Mouse (Mus musculus) ES-Bruce4 (cell line): ENCODE results near the gene Prr15l. TPM values are rescaled to one million over a fixed set of nuclear protein-coding genes. Genes with fewer than 3 reads are reported as not detected.

Source experiments
- H3K27ac ChIP-seq: 2 replicates; pipeline ENCODE4 v1.5.1; 2012; ENCODE audit warnings: low read length, inconsistent platforms; ENCODE audit not compliant: insufficient read depth
- H3K27me3 ChIP-seq: 2 replicates; pipeline ENCODE4 v1.6.1; 2012; ENCODE audit warnings: mild to moderate bottlenecking, low read length, inconsistent platforms; ENCODE audit not compliant: control insufficient read depth, poor library complexity, insufficient read depth, severe bottlenecking
- H3K36me3 ChIP-seq: 2 replicates; pipeline ENCODE4 v1.6.1; 2012; ENCODE audit warnings: inconsistent platforms, mild to moderate bottlenecking, low read length, moderate library complexity; ENCODE audit not compliant: control insufficient read depth, poor library complexity, insufficient read depth, severe bottlenecking
- H3K4me1 ChIP-seq: one replicate; pipeline ENCODE4 v1.8.1; 2011; ENCODE audit warnings: low read length; ENCODE audit not compliant: control insufficient read depth, insufficient read depth
- H3K4me3 ChIP-seq: 2 replicates; pipeline ENCODE4 v1.5.1; 2011; ENCODE audit warnings: low read depth, mild to moderate bottlenecking, low read length
- H3K9ac ChIP-seq: 2 replicates; pipeline ENCODE4 v1.6.1; 2012; ENCODE audit warnings: low read depth, mild to moderate bottlenecking, inconsistent platforms; ENCODE audit not compliant: poor library complexity, severe bottlenecking
- H3K9me3 ChIP-seq: replicated peaks from 2 replicates; pipeline ENCODE4 v1.6.1; 2012; ENCODE audit warnings: mild to moderate bottlenecking, low read length, inconsistent platforms; ENCODE audit not compliant: control insufficient read depth, poor library complexity, insufficient read depth, severe bottlenecking
- CTCF ChIP-seq: IDR thresholded peaks from one replicate; pipeline ENCODE4 v1.8.1; 2011; ENCODE audit warnings: low read depth, low read length
- EP300 ChIP-seq: IDR thresholded peaks from 2 replicates; pipeline ENCODE4 v1.6.1; 2011; ENCODE audit warnings: low read depth, low read length; ENCODE audit not compliant: insufficient read depth
- POLR2A ChIP-seq: IDR thresholded peaks from one replicate; pipeline ENCODE4 v1.8.1; 2011; ENCODE audit warnings: low read length; ENCODE audit not compliant: insufficient read depth
- polyA plus RNA-seq: library from polyadenylated mRNA; stranded (reverse); fragments of >200 nt; gene quantifications from 2 replicates; pipeline ENCODE4 v1.2.4, GENCODE M21; 2011; ENCODE audit warnings: low read depth; ENCODE audit not compliant: missing spikeins, insufficient read depth, insufficient read length

The Prr15l gene
- polyA plus RNA-seq, 1 experiment, result 10.9 TPM

GRCm38 (mm10) chr11:96916044-96916884 is 11.6 kb upstream of the Prr15l start, which contains the start of gene Cdk5rap3:
Gene Cdk5rap3 (minus strand): TSS chr11:96916496.
- Histone ChIP-seq H3K4me3 (peak within 1 kb of the TSS; percentile 82), H3K9ac (peak within 1 kb of the TSS; percentile 70), H3K36me3 (peaks cover 8% of the 10 kb centered on the region), H3K27ac (peak within 1 kb of the TSS; percentile 45), H3K9me3 (no peaks in the 10 kb centered on the region), H3K27me3 (no peaks in the 10 kb centered on the region), H3K4me1 (no peaks in the 10 kb centered on the region)
- TF ChIP-seq POLR2A (peak; percentile 12), CTCF (peak; percentile 76), EP300 (0 out of 2 replicates have a peak, but pooled peaks have one; percentile 49)

GRCm38 (mm10) chr11:96916885-96917396 is 11.0 kb upstream of the Prr15l start:
- Histone ChIP-seq H3K27ac (peak overlapping the region; percentile 45; the same call in 1 of the 2 replicates), H3K4me3 (no peak overlapping the region), H3K36me3 (peaks cover 2% of the 10 kb centered on the region), H3K9me3 (no peaks in the 10 kb centered on the region), H3K9ac (peak overlapping the region; percentile 41), H3K27me3 (no peaks in the 10 kb centered on the region), H3K4me1 (no peaks in the 10 kb centered on the region)
- TF ChIP-seq EP300 (no peak), POLR2A (no peak), CTCF (no peak)

GRCm38 (mm10) chr11:96917415-96917814 is 10.5 kb upstream of the Prr15l start:
- no peak overlapping the region for H3K4me3 ChIP-seq
- peak overlapping the region; percentile 41; the same call in 1 of the 2 replicates for H3K9ac ChIP-seq
- H3K36me3 ChIP-seq, result no peaks in the 10 kb centered on the region
- no peaks in the 10 kb centered on the region for H3K9me3 ChIP-seq
- no peak overlapping the region for H3K27ac ChIP-seq
- H3K4me1 ChIP-seq, result no peaks in the 10 kb centered on the region
- TF ChIP-seq POLR2A, result no peak
- no peak for TF ChIP-seq CTCF
- no peak for TF ChIP-seq EP300
- H3K27me3 ChIP-seq, result no peaks in the 10 kb centered on the region

DNA sequence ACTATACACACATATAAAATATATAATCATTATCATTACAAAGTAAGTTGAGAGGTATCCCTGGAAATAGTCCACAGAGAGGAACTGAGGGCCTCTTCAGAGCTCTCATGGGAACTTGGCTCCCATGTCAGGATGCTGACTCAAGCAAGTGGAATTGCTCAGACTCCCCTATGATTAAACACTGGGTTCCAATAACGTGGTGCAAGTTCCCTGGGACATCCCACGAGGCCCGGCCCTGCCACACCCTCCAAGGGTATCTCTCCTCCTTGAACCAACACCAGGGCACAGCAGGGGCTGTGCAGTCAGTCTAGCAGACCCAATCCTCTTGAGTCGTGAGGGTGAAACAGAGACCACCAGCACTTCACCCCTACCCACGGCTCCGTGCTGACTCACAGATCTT is 8.9 kb upstream of the Prr15l start:
- Histone ChIP-seq H3K9ac (no peak overlapping the region), H3K36me3 (no peaks in the 10 kb centered on the region), H3K4me3 (no peak overlapping the region), H3K4me1 (no peaks in the 10 kb centered on the region), H3K27ac (no peak overlapping the region), H3K9me3 (no peaks in the 10 kb centered on the region), H3K27me3 (no peaks in the 10 kb centered on the region)
- no peak for TF ChIP-seq EP300
- TF ChIP-seq POLR2A, result no peak
- no peak for TF ChIP-seq CTCF

- no peak overlapping the region for H3K27ac ChIP-seq
- TF ChIP-seq CTCF (no peak), EP300 (no peak), POLR2A (no peak)
- H3K36me3 ChIP-seq, result no peaks in the 10 kb centered on the region
- no peak overlapping the region for H3K9ac ChIP-seq
- H3K4me3 ChIP-seq, result no peak overlapping the region
- no peaks in the 10 kb centered on the region for H3K9me3 ChIP-seq
- H3K27me3 ChIP-seq, result no peaks in the 10 kb centered on the region
- H3K4me1 ChIP-seq, result no peaks in the 10 kb centered on the region
These were observed 3.0 kb upstream of the Prr15l start for GRCm38 (mm10) chr11:96924861-96925260.
